Mouse (Mus musculus) c-Kit-positive CD71-positive TER-119-positive erythroid progenitor cells, embryonic 14.5 days (primary cell): ENCODE results near the gene Baiap2.

Experiments
- DNase-seq: peaks from one replicate; pipeline ENCODE4 v3.0.0-alpha.2; 2013; ENCODE audit warnings: low spot score

Baiap2 gene

DNA sequence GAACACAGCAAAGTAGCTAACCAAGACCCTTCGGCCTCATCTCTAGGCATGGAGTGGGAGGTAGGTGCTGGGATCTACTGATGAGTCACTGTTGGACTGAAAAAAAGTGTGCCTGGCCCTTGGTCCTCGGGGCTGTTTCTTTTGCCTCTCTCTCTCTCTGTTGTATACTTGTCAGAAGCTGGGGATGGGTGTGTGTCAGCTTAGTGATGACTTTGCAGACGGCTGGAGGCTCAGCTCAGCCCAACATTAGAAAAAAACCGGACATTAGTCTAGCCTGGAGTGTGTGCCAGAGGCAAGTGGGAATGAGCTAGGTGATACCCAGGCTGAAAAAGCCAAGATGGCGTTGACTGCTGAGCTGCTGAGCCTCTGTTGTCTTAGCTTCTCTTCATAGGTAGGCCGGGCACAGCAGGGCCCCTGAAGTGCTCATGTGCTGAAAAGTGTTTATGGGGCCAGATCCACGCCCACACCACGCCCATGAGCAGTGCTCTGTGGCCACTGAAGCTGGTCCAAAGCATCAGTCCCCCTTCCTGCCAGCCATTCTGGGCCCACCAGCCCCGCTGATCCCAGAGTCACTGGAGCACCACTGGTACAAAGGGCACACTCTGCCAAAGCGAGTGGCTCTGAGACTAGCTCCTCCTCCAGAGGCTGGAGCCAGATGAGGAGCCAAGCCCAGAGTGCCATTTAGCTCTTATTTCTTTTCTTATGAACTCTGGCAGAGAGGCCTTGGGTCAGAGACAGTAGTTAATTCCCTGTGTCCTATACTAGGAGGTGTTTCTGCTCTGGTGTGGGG, 37.2 kb downstream of the Baiap2 start:
- no peak for DNase-seq

DNA sequence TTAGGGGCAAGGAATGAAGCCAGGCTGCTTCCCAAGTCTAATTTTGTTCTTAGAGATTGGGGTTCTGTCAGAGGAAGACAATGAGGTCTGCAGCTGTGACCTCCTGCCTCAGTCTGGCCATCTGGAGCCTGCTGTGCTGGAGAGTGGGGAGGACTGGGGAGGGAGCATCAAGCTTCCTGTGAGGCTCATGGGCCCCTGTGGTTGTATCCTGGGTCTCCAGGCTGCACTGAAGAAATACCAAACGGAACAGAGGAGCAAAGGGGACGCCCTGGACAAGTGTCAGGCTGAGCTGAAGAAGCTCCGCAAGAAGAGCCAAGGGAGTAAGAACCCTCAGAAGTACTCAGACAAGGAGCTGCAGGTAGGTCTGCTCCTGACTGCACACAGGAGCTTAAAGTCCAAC, 39.2 kb downstream of the Baiap2 start:
- DNase-seq, result no peak

DNA sequence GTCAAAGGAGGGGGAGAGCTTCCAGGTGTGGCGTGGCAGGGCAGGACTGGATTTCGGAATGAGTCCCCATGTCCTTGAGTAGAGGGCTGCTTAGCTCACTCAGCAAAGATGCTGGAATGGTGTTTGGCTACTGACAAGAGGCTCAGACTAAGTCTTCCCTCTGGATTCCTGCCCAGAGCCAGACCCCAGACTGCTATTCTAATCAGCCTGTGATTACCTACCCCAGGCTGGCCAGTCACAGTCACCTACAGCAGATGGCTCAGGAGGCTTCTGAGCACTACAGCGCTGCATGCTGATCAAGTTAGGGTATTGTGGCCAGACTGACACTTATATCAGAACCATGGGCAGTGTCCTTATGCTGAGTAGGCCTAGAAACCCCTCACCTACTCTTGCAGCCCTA, 39.7 kb downstream of the Baiap2 start:
- no peak for DNase-seq

DNA sequence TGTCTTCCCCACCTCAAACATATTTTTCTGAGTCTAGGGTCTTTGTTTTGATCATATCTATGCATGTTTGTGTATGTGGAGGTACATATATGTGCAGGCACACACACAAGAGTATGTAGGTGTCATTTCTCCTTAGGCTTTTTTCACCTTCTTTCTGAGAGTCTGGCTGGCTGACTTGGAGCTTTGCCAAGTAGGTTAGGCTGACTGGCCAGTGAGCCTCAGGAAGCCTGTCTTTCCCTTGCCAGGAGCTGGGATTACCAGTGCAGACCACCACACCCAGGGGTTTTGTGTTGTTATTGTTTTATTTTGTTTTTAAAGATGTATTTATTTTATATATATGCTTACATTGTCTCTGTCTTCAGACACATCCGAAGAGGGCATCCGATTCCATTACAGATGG, 40.6 kb downstream of the Baiap2 start:
- DNase-seq, result no peak

DNA sequence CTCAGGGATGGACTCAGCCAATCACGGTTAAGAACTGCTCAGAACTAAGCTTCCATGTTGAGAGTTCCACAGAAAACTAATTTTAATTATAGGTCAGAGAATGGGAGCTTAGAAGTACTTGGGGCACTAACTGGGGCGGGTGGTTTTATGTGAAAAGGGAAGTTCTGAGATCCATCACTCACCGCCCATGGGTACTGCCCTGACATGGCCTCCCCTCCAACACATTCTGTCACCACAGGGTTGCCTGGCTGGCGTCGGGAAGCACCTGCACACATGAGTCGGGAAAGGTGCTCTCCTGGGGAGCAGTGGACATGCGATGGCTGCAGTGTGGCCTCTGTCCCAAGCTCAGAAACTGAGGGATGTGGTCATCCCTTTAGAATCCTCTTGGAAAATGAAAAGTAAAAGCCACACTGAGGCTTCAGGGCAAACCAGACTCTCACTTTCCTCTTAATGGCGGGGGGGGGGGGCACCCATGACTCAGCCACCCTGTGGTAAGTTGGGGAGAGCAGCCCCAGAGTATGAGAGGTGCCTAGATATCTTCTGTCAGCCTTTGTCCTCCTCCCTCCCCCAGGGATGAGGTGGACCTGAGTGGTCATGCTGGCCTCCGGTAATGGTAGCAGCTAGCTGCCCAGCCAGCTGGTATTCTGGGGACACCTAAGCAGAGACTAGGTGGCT, 44.3 kb downstream of the Baiap2 start:
- DNase-seq, result no peak

DNA sequence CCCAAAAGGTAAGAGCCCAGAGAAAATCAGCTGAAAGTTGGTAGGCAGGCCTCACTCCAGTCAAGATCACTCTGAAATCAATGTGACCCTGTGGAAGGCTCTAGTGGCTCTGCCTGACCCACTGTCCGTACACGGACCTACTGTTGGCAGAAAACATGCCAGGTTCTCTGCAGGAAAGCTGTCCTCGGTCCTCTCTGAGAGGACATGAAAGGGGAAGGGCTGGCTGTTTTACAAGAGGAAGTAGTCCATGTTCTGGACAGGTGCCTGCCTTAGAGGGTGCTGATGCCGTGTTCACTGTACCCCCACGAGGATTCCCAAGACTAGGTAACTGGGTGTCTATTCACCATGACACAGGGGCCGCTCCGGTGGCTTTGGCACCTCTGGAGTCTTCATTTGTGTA, 45.3 kb downstream of the Baiap2 start:
- no peak for DNase-seq

DNA sequence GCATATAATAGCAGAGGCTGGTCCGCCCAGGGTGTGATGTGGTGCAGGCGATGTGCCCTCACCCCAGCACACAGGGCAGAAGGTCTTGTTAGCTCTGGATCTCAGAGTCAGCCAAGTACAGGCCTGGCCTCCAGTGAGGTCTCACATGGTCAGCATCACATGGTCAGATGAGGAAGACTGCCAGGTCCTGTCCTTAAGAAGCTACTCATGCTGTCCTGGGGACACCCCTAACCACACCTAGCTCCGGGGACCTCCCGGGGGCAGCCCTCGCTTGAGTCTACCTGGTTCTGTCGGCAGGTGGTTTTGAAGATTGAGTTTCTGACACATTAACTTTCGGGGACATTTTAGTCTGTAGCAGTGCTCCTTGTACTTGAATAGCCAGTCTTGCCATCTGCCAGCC, 45.8 kb downstream of the Baiap2 start:
- DNase-seq, result no peak

DNA sequence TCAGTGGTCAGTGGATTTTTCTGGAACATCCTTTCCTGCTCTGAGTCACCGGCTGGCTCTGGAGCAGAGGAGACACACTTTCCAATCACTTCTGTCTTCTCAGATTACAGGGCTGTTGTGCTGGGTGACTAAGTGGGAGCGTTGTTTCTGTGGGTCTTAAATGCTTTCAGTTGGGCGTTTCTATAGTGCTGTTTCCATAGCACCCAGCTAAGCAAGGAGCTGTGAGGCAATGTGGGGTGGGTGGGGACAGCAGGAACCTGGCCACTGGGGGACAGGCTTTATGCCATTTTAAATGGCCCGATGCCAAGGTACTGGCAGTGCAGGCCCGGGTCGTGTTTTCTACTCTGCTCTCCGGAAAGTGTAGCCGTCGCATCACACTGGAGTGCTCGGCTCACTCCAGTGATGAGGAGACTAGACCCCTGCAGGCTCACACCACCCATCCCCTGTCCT, 46.6 kb downstream of the Baiap2 start:
- no peak for DNase-seq

DNA sequence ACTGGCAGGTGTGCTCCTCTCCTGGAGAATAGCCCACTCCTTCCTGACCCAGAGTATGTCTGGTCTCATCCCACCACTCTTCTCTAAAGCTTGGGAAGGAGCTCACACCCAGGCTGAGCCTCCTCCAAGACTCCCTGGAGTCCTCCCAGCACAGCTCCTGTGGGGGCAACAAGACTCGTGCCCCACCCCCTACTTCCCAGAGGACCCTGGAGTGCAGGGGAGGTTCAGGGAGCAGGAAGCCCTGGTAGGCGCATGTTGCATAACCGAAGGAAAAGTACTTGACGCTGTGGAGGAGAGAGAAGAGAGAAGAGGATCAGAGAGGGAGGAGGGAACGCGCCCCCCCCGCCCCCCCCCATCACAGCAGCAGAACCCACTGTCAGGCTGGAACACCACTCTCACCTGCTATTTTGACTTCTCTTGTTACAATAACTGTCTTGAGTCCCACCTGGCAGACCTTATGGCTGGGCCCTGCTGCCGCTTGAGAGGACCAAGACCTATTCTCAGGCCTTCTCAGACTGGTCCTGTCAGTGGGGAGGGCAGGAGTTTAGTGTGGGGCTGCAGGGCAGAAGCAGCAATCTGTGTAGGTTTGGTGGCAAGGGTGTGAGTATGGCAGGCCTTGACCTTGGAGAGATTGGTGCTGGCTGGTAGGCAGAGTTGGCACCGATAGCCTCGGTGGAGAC, 48.2 kb downstream of the Baiap2 start:
- DNase-seq, result no peak

DNA sequence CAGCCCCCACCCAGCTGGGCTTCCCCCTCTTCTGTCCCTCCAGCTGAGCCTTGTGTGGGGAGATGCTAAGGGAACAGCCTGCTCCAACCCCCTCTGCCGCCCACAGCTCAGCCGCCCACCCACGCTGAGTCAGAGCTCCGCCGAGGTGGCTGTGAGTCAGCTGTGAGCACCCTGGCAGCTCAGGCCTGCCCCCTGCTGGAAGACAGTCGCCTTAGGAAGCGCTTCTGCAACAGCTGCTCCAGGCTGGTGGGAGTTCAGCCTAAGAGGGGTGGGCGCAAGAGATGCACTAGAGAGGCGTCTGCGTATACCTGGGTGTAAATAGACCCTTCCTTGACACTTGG, 48.7 kb downstream of the Baiap2 start:
- peak; percentile 68 for DNase-seq

DNA sequence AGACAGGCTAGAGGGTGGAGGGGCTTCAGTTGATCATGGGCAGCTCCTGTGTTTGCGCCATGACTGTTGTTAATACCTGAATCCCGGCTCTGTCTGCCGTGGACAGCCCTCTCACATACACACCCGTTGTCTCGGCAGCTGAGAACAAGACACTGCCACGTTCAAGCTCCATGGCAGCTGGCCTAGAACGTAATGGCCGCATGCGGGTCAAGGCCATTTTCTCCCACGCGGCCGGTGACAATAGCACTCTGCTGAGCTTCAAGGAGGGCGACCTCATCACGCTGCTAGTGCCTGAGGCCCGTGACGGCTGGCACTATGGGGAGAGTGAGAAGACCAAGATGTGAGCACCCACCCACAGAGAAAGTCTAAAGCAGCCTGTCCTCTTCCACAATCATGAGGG, 54.8 kb downstream of the Baiap2 start:
- no peak for DNase-seq

DNA sequence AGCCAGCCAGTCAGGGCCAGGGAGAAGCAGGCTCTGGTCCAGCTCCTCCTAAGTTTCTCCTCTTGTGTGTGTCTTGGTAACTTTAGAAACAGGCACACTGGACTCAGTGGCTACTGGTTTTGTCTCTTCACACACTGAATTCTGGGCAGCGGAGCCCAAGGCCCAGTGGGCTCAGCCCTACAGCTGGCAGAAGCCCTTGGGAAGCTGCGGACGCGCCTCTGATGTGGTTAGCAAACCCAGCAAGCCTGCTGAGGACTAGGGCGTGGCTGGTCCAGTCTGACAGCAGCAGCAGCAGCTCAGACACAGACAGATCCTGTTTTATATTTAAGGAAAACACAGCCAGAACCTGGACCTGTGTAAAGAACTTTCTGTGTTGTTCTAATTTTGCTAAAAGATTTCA, 59.5 kb downstream of the Baiap2 start:
- no peak for DNase-seq

DNA sequence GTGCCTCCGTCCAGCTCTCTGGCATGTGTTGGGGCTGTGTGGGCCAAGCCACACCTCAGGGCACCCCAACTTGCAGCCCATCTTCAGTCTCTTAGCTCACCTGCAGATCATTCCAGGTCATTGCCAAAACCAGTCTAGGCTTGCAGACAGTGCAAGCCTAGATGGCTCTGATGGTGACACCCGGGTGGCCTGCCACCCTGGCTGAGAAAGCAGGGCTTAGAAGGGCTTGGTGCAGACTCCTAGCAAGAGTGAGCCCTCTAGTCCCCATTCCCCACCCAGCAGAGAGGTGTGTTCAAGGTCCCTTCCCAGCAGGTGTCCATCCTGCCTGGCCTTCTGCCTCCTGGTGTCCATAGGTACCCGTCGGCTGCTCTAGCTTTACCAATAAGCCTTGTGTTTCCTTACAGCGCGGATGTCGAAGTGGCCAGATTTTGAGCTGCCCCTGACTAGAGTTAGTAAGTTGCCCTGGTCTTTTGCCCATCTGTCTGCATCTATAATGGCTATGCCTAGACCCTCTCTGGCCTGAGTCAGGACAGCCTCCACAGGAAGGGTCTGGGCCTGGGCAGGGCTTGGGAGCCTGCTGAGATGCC, 60.2 kb downstream of the Baiap2 start:
- DNase-seq, result no peak

DNA sequence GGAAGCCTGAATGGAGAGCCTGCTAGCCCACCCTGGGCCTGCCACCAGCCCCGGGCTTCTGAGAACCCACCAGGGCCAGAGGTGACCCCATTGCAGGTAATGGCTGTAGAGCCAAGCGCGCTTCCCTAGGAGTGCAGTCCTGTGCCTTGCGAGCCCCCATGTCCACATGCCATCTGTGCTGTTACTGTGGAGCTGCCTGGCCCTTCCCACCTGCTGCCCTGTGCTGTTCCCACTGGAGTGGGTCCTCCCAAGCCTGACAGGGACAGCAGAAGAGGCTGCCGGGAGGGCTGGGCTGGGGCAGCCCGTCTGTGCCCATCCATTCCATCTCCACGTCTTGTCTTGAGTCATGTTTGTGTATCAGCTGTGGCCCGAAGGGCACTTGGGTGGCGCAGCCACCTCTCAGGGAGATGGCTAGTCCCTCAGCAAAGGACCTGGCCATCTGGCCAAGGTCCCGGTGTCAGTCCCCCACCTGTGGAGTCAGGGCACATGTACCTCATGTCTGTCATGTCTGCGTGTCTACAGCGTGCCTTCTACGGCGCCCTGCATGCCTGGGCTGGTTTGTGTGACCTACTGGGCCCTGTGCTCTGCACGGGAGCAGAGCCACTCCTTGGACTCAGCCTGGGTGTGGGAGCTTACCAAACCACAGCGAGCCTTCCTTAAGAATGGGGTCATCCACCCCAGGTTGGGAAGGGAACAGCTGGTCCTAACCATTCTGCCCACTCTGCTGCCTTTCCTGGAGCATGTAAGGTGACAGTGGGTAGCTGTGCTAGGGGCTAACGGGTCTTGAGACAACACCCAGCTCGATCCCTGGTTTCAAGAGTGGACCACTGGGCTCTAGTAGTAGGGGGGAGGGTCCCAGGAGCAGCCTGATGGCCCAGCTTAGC, 63.1 kb downstream of the Baiap2 start:
- no peak for DNase-seq

DNA sequence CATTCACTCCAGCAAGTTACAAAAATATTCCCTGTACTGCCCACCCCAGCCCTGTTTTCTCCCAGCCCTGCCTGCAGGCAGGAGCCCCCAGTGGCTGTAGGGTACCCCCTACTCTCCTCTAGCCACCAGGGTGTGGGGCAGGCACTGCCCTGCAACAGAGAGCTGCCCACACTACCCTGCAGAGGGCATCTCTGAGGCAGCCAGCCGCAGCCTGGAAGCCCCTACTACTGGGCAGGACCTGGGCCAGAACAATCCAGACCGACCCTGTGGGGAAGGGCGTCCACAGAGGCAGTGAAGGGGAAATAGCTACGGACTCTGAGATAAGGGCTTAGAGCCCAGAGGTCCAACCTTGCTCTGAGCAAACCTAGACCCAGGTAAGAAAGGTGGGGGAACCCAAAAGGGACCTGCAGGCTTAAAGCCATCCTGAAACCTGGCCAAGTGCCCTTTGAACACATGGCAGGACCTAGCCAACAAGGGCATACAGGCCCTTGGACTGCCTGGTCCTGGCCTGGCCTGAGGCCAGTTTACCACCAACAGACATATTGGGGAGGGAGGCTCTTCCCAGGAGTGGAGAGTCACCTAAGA, 65.0 kb downstream of the Baiap2 start:
- DNase-seq, result no peak

DNA sequence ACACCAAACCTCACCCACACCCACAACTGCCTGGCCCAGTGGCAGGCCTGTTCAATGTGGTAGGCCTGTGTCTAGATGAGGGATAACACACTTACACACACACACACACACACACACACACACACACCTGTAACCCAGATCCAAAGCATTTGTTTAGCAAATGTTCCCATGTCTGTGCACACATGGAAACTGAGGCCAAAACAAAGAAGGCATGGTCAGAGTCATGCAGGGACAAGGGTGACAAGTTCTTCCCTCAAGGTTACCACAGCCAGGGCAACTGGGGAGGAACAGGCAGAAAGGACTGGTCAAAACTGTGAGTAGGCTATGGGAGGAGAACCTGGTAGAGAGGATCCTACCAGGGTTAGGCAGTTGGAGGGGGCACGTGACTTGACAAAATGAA, 65.9 kb downstream of the Baiap2 start:
- no peak for DNase-seq

DNA sequence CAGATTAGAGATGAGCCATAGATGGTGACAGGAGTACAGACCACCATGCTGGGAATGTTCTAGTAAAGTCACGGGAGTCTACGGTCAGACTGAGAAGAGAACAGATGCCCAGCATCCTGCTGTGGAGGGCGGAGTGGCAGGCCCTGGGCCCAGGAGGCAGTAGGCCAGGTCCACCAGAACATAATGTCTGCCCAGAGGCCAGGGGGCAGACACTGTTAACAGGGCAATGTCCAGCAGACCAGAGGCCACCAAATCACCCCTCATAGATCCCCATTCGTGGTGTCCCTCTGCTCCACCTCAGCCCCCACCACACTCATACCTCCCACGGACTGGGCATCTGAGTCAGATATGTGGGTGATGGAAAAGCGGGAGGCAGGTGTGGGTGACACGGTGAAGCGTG, 66.4 kb downstream of the Baiap2 start:
- DNase-seq, result no peak

DNA sequence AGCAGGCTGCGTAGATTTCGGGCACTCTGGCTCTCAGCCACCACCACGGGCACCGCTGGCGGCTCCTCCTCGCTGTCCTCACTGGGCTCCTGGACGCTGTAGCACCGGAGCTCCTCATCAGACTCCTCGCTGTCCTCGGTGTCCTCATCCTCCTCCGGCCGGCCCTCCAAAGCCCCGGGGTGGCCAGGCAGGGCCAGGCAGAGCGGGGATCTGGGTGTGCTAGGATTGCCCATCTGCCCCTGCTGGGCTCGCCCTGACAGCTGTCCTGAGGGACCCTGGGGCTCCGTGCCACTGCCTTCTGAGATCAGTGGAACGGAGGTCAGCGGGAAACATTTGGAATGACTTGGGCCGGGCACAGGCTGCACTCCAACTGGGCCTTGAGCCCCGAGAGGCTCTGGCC, 67.4 kb downstream of the Baiap2 start:
- no peak for DNase-seq

DNA sequence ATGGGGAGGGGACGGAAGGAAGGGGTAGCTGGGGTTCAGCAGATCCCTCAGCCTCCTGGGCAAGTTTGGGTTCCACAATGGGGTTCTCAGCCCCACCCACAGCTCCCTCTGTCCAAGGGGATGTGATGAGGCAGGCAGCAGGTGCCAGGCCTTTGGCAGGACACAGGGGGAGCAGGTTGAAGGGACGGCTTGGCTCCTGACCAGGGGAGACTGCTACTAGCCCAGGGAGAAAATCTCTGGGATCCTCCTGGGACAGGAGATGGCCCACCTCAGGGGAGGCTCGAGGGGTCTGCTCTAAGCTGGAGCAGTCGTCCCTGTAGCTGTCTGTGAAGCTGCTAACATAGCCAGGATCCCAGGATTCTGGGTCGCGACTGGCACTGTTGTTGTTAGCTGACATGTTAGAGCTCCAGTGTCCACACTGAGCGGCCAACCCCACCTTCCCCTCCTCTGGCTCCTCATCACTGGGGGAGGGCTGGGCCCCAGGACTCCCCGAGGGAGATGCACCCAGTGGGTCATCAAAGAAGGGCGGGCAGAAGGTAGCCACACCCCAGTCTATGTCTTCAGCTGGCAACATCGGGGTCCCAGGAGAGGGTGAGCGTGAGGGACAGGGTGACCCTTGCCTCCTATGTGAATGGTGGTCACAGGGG, 68.7 kb downstream of the Baiap2 start:
- DNase-seq, result no peak

DNA sequence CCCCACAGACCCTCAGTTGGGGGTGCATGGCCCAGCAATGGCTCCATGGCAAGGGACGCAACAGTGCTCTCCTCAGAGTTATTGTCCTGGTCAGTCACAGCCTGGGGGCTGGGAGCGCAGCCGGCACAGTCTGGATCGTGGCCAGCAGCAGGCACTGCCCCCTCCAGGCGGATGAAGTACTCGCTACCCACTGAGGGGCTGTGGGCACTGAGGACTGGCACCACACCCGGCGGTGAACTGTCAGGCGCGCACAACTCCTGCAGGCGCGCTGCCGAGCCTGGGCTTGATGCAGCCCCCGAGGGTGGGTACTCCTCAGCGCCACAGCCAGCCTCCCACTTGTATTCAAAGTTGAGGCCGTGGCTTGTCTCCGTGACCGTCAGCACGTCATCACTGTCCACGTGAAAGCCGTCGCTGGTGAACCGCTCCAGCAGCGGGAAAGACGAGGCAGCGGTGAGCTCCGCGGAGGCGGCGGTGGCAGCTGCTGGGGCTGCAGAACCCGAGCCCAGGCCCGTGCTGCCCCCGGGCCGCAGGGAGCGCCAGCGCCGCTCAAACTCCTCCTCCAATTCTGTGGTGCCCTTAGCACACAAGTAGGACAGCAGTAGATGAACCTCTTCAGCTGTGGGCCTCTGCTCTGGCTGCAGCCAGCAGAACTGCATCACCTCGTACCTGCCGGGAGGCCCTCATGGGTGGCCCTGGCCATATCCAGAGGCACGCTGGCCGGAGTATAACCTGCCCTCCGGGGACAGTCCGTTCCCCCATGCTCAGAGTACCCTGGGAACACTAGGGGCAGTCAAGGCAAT, 69.4 kb downstream of the Baiap2 start:
- no peak for DNase-seq
